Mouse (Mus musculus) urinary bladder, postnatal 0 days (tissue): ENCODE measurements around the gene Cldn3. TPM values are rescaled to one million over a fixed set of nuclear protein-coding genes. Genes with fewer than 3 reads are reported as not detected.

Experiments used
- polyA plus RNA-seq: library from polyadenylated mRNA; unstranded; fragments of >200 nt; fragmentation: Nextera tagmentation; extraction: Ambion mirVana; gene quantifications from 2 replicates; pipeline ENCODE4 v1.2.1, GENCODE M21; 2015

The Cldn3 gene
- polyA plus RNA-seq: 2.2 and 2.6 TPM in 2 replicates

DNA sequence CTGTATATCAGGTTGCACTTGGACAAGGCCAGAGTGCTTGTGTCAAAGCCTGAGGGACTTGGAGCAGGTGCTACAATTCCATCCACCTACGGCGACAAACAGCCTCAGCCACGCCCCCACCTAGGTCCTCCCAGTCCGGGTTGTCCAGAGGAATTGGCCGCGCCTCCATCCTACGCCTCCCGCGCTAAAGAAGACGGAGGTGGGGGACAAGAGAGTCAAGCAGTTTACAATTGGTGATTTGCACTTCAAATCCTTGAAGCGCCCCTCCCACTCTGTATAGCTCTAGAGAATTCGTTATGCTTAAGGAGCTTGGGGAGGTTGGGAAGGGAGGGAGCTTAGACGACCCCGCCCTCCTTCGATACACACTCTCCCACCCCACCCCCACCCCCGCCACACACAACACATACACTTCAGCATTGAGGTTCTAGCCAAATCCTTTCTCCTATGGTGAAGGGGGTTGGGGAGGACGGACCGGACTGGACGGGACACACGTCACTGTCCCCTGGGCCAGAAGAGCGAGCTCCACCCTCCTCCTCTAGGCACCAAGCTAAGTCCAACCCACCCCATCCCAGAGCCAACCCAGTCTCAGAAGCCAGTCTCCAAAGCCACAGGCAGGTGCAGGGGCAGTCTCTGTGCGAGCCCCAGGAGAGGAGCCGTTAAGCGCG, at the start of gene Cldn3:
Cldn3 (plus strand) TSS at position 582 of the 665 bp plus-strand sequence.

GRCm38 (mm10) chr5:134946857-134947255, 39.2 kb upstream of the Cldn3 start, which contains the start of gene Cldn4:
Cldn4 (minus strand) TSS chr5:134946934.

DNA sequence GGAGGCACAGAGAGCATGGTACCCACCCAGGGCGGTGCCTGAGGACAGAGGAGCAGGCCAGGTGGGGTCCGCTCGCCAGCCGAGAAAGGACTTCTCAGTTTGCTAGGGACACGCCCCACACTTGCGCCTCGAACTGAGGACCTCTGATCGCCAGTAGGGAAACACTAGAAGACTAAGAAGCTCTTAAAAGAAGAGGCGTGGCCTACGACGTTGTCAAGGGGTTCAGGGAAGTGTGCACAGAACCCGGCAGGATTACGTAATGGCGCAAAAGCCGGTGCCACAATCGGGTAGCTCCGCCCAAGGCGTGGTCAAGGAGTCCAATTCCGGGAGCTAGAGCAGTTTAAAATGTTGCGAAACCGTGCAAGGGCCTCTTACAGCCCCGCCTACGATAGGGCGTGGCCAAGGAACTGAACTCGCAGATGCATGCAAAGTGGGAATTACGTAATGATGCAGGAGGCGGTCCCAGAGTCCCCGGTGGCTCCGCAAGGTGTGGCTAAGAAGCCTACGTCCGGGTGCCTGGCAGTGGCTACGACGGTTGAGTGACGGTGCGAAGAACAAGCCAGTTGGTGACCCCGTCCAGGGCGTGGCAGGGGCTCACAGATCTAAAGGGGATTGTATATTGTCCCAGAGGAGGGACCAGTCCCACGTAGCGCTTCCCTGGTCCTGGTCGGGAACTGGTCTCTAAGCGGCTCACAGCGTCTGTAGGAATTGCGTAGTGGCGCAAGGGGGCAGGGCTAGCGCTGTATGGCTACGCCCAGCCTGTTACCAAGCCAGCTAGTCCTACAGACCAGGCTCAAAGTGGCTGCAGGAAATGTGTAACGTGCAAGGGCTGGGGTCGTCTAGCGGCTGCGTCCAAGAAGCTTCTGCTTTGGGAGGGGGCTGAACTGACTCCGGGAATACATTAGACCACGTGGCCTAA, 22.9 kb downstream of the Cldn3 start, which contains the start of gene Abhd11:
Abhd11 (plus strand) TSS at position 482 of the 919 bp plus-strand sequence.

GRCm38 (mm10) chr5:135023344-135024173, 37.5 kb downstream of the Cldn3 start, which contains the start of gene Stx1a:
Stx1a (plus strand) TSS chr5:135023482.

Other genes starting within 250 kb of the Cldn3 start
- gene Eln, start 238.9 kb upstream of the Cldn3 start, polyA plus RNA-seq: 512 and 553 TPM in 2 replicates
- gene Tmem270, start 79.5 kb upstream of the Cldn3 start, polyA plus RNA-seq: not detected in 2 replicates
- gene Cldn13, start 70.7 kb upstream of the Cldn3 start, polyA plus RNA-seq: 0.12 and 0.40 TPM in 2 replicates
- gene Mettl27, start 53.8 kb upstream of the Cldn3 start, polyA plus RNA-seq: 30.7 and 39.8 TPM in 2 replicates
- 118 and 122 TPM in 2 replicates for gene Cldn4, start 39.3 kb upstream of the Cldn3 start, polyA plus RNA-seq
- gene Abhd11, start 22.9 kb downstream of the Cldn3 start, polyA plus RNA-seq: 40.6 and 47.1 TPM in 2 replicates
- 4.9 and 5.1 TPM in 2 replicates for gene Stx1a, start 37.3 kb downstream of the Cldn3 start, polyA plus RNA-seq
- gene Dnajc30, start 78.0 kb downstream of the Cldn3 start, polyA plus RNA-seq: 24.4 and 27.1 TPM in 2 replicates
- 50.1 and 52.7 TPM in 2 replicates for gene Bud23, start 78.7 kb downstream of the Cldn3 start, polyA plus RNA-seq
- 2.3 and 2.5 TPM in 2 replicates for gene Vps37d, start 92.1 kb downstream of the Cldn3 start, polyA plus RNA-seq
- gene Mlxipl, start 103.7 kb downstream of the Cldn3 start, polyA plus RNA-seq: 0.31 and 2.9 TPM in 2 replicates
- 12.4 and 13.0 TPM in 2 replicates for gene Tbl2, start 163.4 kb downstream of the Cldn3 start, polyA plus RNA-seq
- gene Bcl7b, start 182.1 kb downstream of the Cldn3 start, polyA plus RNA-seq: 64.3 and 64.5 TPM in 2 replicates
- gene Baz1b, start 201.1 kb downstream of the Cldn3 start, polyA plus RNA-seq: 12.0 and 13.2 TPM in 2 replicates